Mouse (Mus musculus) forebrain, embryonic 13.5 days (tissue): Measurements from ENCODE around the gene Icmt. TPM values are rescaled to one million over a fixed set of nuclear protein-coding genes. Genes with fewer than 3 reads are reported as not detected.
A peak's percentile ranks its signal among the peaks of the same experiment; 100 is the strongest.

ENCODE experiments used
- ATAC-seq: fragments of 200-750 bp; cut with Nextera tagmentation; 2 replicates; pipeline ENCODE4 v1.8.0; 2017
- H3K27ac ChIP-seq: fragments of 300-500 bp; sonication (generic); 2 replicates; pipeline ENCODE4 v1.5.1; 2015; ENCODE audit warnings: inconsistent platforms, mild to moderate bottlenecking, moderate library complexity
- H3K27me3 ChIP-seq: fragments of 300-500 bp; sonication (generic); 2 replicates; pipeline ENCODE4 v1.6.1; 2015; ENCODE audit warnings: mild to moderate bottlenecking, inconsistent platforms
- H3K36me3 ChIP-seq: fragments of 300-500 bp; sonication (generic); 2 replicates; pipeline ENCODE4 v1.6.1; 2015; ENCODE audit warnings: mild to moderate bottlenecking, inconsistent platforms; ENCODE audit not compliant: poor library complexity, severe bottlenecking
- H3K4me1 ChIP-seq: fragments of 300-500 bp; sonication (generic); 2 replicates; pipeline ENCODE4 v1.6.1; 2015; ENCODE audit warnings: inconsistent platforms
- H3K4me2 ChIP-seq: fragments of 300-500 bp; sonication (generic); 2 replicates; pipeline ENCODE4 v1.6.1; 2015; ENCODE audit warnings: inconsistent platforms, mild to moderate bottlenecking, moderate library complexity
- H3K4me3 ChIP-seq: fragments of 300-500 bp; sonication (generic); 2 replicates; pipeline ENCODE4 v1.5.1; 2015; ENCODE audit warnings: mild to moderate bottlenecking, inconsistent platforms
- H3K9ac ChIP-seq: fragments of 300-500 bp; sonication (generic); 2 replicates; pipeline ENCODE4 v1.6.1; 2015; ENCODE audit warnings: mild to moderate bottlenecking, inconsistent platforms
- H3K9me3 ChIP-seq: fragments of 300-500 bp; sonication (generic); replicated peaks from 2 replicates; pipeline ENCODE4 v1.6.1; 2016; ENCODE audit warnings: inconsistent platforms
- WGBS: fragments of 180-500 bp; shearing (Covaris S2); methylation state at CpG from one replicate; pipeline ENCODE4 v1.1.7; 2015; 5-methylcytosine and 5-hydroxymethylcytosine counted together
- polyA plus RNA-seq: library from polyadenylated mRNA; unstranded; fragments of >200 nt; fragmentation: Nextera tagmentation; extraction: Ambion mirVana; gene quantifications from 2 replicates; pipeline ENCODE4 v1.2.1, GENCODE M21; 2015

The Icmt gene
- polyA plus RNA-seq, 1 experiment from 2014 or later, result 13.4 TPM

- H3K4me3 ChIP-seq, result peak within 1 kb of the TSS; percentile 34
- H3K27ac ChIP-seq, result no peak within 1 kb of the TSS
- peak within 1 kb of the TSS; percentile 52 for H3K9ac ChIP-seq
- no peaks in the 10 kb centered on the region for H3K36me3 ChIP-seq
- peak within 1 kb of the TSS; percentile 64 for H3K4me2 ChIP-seq
- H3K4me1 ChIP-seq, result peaks cover 60% of the 10 kb centered on the region
- H3K9me3 ChIP-seq, result no peaks in the 10 kb centered on the region
- no peak for ATAC-seq
- peaks cover 89% of the 10 kb centered on the region for H3K27me3 ChIP-seq
- 13% methylated on average over 6 of the region's 6 CpGs for WGBS
These were observed 5.5 kb upstream of the Icmt start, which contains the start of gene Hes3 for GRCm38 (mm10) chr4:152291562-152291961. TSS of gene Hes3 (minus strand) at chr4:152291662.

GRCm38 (mm10) chr4:152292102-152292765 lies 4.8 kb upstream of the Icmt start:
- peaks cover 54% of the 10 kb centered on the region for H3K4me1 ChIP-seq
- no peak overlapping the region for H3K4me3 ChIP-seq
- peaks cover 83% of the 10 kb centered on the region for H3K27me3 ChIP-seq
- H3K9ac ChIP-seq, result no peak overlapping the region
- no peaks in the 10 kb centered on the region for H3K9me3 ChIP-seq
- no peak overlapping the region for H3K4me2 ChIP-seq
- 2% methylated on average over 12 of the region's 12 CpGs for WGBS
- no peak overlapping the region for H3K27ac ChIP-seq
- no peak for ATAC-seq
- H3K36me3 ChIP-seq, result no peaks in the 10 kb centered on the region

GRCm38 (mm10) chr4:152294188-152294929 lies 2.7 kb upstream of the Icmt start:
- peaks cover 55% of the 10 kb centered on the region for H3K4me1 ChIP-seq
- no peak overlapping the region for H3K9ac ChIP-seq

GRCm38 (mm10) chr4:152295916-152296315 lies 1.1 kb upstream of the Icmt start:
- peaks cover 16% of the 10 kb centered on the region for H3K36me3 ChIP-seq
- H3K4me3 ChIP-seq, result no peak overlapping the region
- no peak for ATAC-seq
- H3K27ac ChIP-seq, result no peak overlapping the region
- peaks cover 51% of the 10 kb centered on the region for H3K27me3 ChIP-seq
- WGBS, result 64% methylated on average over 4 of the region's 4 CpGs
- no peak overlapping the region for H3K4me2 ChIP-seq
- peaks cover 41% of the 10 kb centered on the region for H3K4me1 ChIP-seq
- no peaks in the 10 kb centered on the region for H3K9me3 ChIP-seq
- H3K9ac ChIP-seq, result no peak overlapping the region

More at GRCm38 (mm10) chr4:152294188-152294929, 2.7 kb upstream of the Icmt start:
- no peak overlapping the region for H3K27ac ChIP-seq
- H3K9me3 ChIP-seq, result no peaks in the 10 kb centered on the region
- 61% methylated on average over 10 of the region's 10 CpGs for WGBS
- no peak overlapping the region for H3K4me3 ChIP-seq
- peaks cover under 1% of the 10 kb centered on the region; the same call in 1 of the 2 replicates for H3K36me3 ChIP-seq
- peaks cover 66% of the 10 kb centered on the region for H3K27me3 ChIP-seq
- no peak overlapping the region for H3K4me2 ChIP-seq
- no peak for ATAC-seq

GRCm38 (mm10) chr4:152296371-152296770 lies 656 bp upstream of the Icmt start:
- Histone ChIP-seq H3K4me1 (peaks cover 36% of the 10 kb centered on the region), H3K27me3 (peaks cover 47% of the 10 kb centered on the region), H3K9me3 (no peaks in the 10 kb centered on the region), H3K4me3 (peak overlapping the region; percentile 96), H3K27ac (no peak overlapping the region), H3K9ac (peak overlapping the region; percentile 61), H3K4me2 (peak overlapping the region; percentile 75), H3K36me3 (peaks cover 20% of the 10 kb centered on the region)
- 19% methylated on average over 8 of the region's 8 CpGs for WGBS
- ATAC-seq, result no peak; the same call in 1 of the 2 replicates

GRCm38 (mm10) chr4:152298836-152299235 lies 1.8 kb downstream of the Icmt start:
- peak overlapping the region; percentile 75 for H3K4me2 ChIP-seq
- WGBS, result 84% methylated on average over 14 of the region's 14 CpGs

GRCm38 (mm10) chr4:152300375-152300774 lies 3.3 kb downstream of the Icmt start:
- Histone ChIP-seq H3K4me3 (no peak overlapping the region), H3K27ac (no peak overlapping the region), H3K4me1 (peaks cover 19% of the 10 kb centered on the region), H3K9ac (no peak overlapping the region), H3K9me3 (no peaks in the 10 kb centered on the region), H3K36me3 (peaks cover 58% of the 10 kb centered on the region), H3K27me3 (peaks cover 7% of the 10 kb centered on the region), H3K4me2 (no peak overlapping the region)
- ATAC-seq, result no peak
- 83% methylated on average over 8 of the region's 8 CpGs for WGBS

More at GRCm38 (mm10) chr4:152298836-152299235, 1.8 kb downstream of the Icmt start:
- no peak for ATAC-seq
- H3K9me3 ChIP-seq, result no peaks in the 10 kb centered on the region
- H3K27me3 ChIP-seq, result peaks cover 22% of the 10 kb centered on the region
- H3K36me3 ChIP-seq, result peaks cover 44% of the 10 kb centered on the region
- H3K9ac ChIP-seq, result peak overlapping the region; percentile 84
- H3K27ac ChIP-seq, result no peak overlapping the region
- H3K4me1 ChIP-seq, result peaks cover 19% of the 10 kb centered on the region
- peak overlapping the region; percentile 96; the same call in 1 of the 2 replicates for H3K4me3 ChIP-seq

GRCm38 (mm10) chr4:152302012-152302411 lies 5.0 kb downstream of the Icmt start:
- Histone ChIP-seq H3K36me3 (peaks cover 67% of the 10 kb centered on the region), H3K4me1 (peaks cover 15% of the 10 kb centered on the region), H3K27ac (no peak overlapping the region), H3K9ac (no peak overlapping the region), H3K4me2 (no peak overlapping the region), H3K9me3 (no peaks in the 10 kb centered on the region), H3K27me3 (no peaks in the 10 kb centered on the region), H3K4me3 (no peak overlapping the region)
- WGBS, result 68% methylated on average over 11 of the region's 11 CpGs
- no peak for ATAC-seq

- no peak overlapping the region for H3K27ac ChIP-seq
- 93% methylated on average over 10 of the region's 10 CpGs for WGBS
- no peak overlapping the region for H3K9ac ChIP-seq
- no peak overlapping the region for H3K4me2 ChIP-seq
- no peaks in the 10 kb centered on the region for H3K9me3 ChIP-seq
- no peaks in the 10 kb centered on the region for H3K27me3 ChIP-seq
- ATAC-seq, result no peak
- H3K4me1 ChIP-seq, result peaks cover 9% of the 10 kb centered on the region
- peaks cover 70% of the 10 kb centered on the region for H3K36me3 ChIP-seq
- H3K4me3 ChIP-seq, result no peak overlapping the region
These were observed 6.1 kb downstream of the Icmt start for GRCm38 (mm10) chr4:152303172-152303571.

- H3K4me1 ChIP-seq, result no peaks in the 10 kb centered on the region
- WGBS, result 87% methylated on average over 6 of the region's 6 CpGs
- H3K9ac ChIP-seq, result no peak overlapping the region
- H3K36me3 ChIP-seq, result peaks cover 74% of the 10 kb centered on the region
- H3K4me2 ChIP-seq, result no peak overlapping the region
- no peak overlapping the region for H3K27ac ChIP-seq
- no peaks in the 10 kb centered on the region for H3K9me3 ChIP-seq
- H3K4me3 ChIP-seq, result no peak overlapping the region
- no peak for ATAC-seq
- H3K27me3 ChIP-seq, result peaks cover 2% of the 10 kb centered on the region; the same call in 1 of the 2 replicates
These were observed 7.7 kb downstream of the Icmt start for GRCm38 (mm10) chr4:152304685-152305084.

GRCm38 (mm10) chr4:152305991-152306390 lies 9.0 kb downstream of the Icmt start:
- no peak overlapping the region for H3K9ac ChIP-seq

GRCm38 (mm10) chr4:152307542-152307941 lies 10.5 kb downstream of the Icmt start:
- 82% methylated on average over 9 of the region's 9 CpGs for WGBS
- peaks cover 46% of the 10 kb centered on the region for H3K36me3 ChIP-seq
- H3K9ac ChIP-seq, result no peak overlapping the region
- H3K27ac ChIP-seq, result no peak overlapping the region
- peaks cover 30% of the 10 kb centered on the region for H3K27me3 ChIP-seq
- H3K4me2 ChIP-seq, result no peak overlapping the region
- no peaks in the 10 kb centered on the region for H3K9me3 ChIP-seq
- ATAC-seq, result no peak
- H3K4me3 ChIP-seq, result no peak overlapping the region
- peaks cover 5% of the 10 kb centered on the region; the same call in 1 of the 2 replicates for H3K4me1 ChIP-seq

More at GRCm38 (mm10) chr4:152305991-152306390, 9.0 kb downstream of the Icmt start:
- 88% methylated on average over 6 of the region's 6 CpGs for WGBS
- Histone ChIP-seq H3K4me3 (no peak overlapping the region), H3K4me2 (no peak overlapping the region), H3K36me3 (peaks cover 61% of the 10 kb centered on the region), H3K4me1 (no peaks in the 10 kb centered on the region), H3K9me3 (no peaks in the 10 kb centered on the region), H3K27me3 (peaks cover 15% of the 10 kb centered on the region), H3K27ac (no peak overlapping the region)
- ATAC-seq, result no peak
